Mouse (Mus musculus) heart, embryonic 16.5 days (tissue): Measurements from ENCODE around the gene Matn4. TPM values are rescaled to one million over a fixed set of nuclear protein-coding genes. Genes with fewer than 3 reads are reported as not detected.
"Not testable (repeated sequence)": the region's sequence is repeated elsewhere in the genome, so short reads cannot be mapped to it uniquely, and the experiment has no call there.

Experiments
- ATAC-seq: fragments of 200-750 bp; cut with Nextera tagmentation; replicated peaks from 2 replicates; pipeline ENCODE4 v1.8.0; 2017; ENCODE audit warnings: moderate number of reproducible peaks; ENCODE audit not compliant: insufficient read depth, low FRiP score; ENCODE audit errors: extremely low read depth
- H3K27ac ChIP-seq: fragments of 300-500 bp; sonication (generic); 2 replicates; pipeline ENCODE4 v1.5.1; 2014; ENCODE audit warnings: mild to moderate bottlenecking, low read length, control low read depth, moderate library complexity
- H3K27me3 ChIP-seq: fragments of 300-500 bp; sonication (generic); 2 replicates; pipeline ENCODE4 v1.6.1; 2014; ENCODE audit warnings: low read length, mixed read lengths; ENCODE audit not compliant: control insufficient read depth, insufficient read depth
- H3K36me3 ChIP-seq: fragments of 300-500 bp; sonication (generic); 2 replicates; pipeline ENCODE4 v1.6.1; 2014; ENCODE audit not compliant: control insufficient read depth, insufficient read depth
- H3K4me1 ChIP-seq: fragments of 300-500 bp; sonication (generic); 2 replicates; pipeline ENCODE4 v1.6.1; 2014; ENCODE audit warnings: low read length, mixed read lengths; ENCODE audit not compliant: control insufficient read depth, insufficient read depth
- H3K4me2 ChIP-seq: fragments of 300-500 bp; sonication (generic); 2 replicates; pipeline ENCODE4 v1.6.1; 2014; ENCODE audit warnings: low read depth, mild to moderate bottlenecking, control low read depth, low read length
- H3K4me3 ChIP-seq: fragments of 300-500 bp; sonication (generic); 2 replicates; pipeline ENCODE4 v1.5.1; 2014; ENCODE audit warnings: mild to moderate bottlenecking, control low read depth, low read length
- H3K9ac ChIP-seq: fragments of 300-500 bp; sonication (generic); 2 replicates; pipeline ENCODE4 v1.6.1; 2014; ENCODE audit warnings: low read length, control low read depth
- H3K9me3 ChIP-seq: fragments of 300-500 bp; sonication (generic); replicated peaks from 2 replicates; pipeline ENCODE4 v1.6.1; 2016; ENCODE audit warnings: low read length; ENCODE audit not compliant: control insufficient read depth
- WGBS: fragments of 180-500 bp; shearing (Covaris S2); extraction: QIAGEN DNeasy Blood & Tissue Kit; methylation state at CpG from one replicate; pipeline ENCODE4 v1.1.7; 2014; 5-methylcytosine and 5-hydroxymethylcytosine counted together
- microRNA-seq: library from miRNA; unstranded; fragments of <30 nt; microRNA quantifications from one replicate; pipeline ENCODE4, GENCODE M21; 2017
- polyA plus RNA-seq: library from polyadenylated mRNA; unstranded; fragments of >200 nt; fragmentation: Nextera tagmentation; extraction: Ambion mirVana; gene quantifications from 2 replicates; pipeline ENCODE4 v1.2.1, GENCODE M21; 2015

The Matn4 gene
- polyA plus RNA-seq, 1 experiment from 2014 or later = 7.2 TPM

DNA sequence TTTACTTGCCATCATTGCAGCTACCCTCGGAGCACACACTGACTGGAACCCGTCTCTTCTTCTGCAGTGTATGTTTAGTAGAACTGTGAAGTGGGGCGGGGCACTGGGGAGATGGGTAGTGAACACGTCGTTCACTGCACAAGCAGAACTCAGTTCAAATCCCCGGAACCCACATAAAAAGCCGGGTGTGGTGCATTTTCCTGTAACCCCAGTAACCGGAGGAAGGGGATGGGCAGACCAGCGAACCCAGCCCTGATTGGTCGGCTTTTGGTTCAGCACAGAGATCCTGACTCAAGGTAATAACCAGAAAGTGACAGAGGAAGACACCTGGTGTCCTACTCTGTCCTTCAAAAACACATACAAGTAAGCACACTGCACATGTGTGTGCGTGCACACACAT, 51.6 kb downstream of the Matn4 start:
- no peak overlapping the region for H3K4me2 ChIP-seq
- no peak for ATAC-seq
- H3K4me1 ChIP-seq = no peaks in the 10 kb centered on the region
- no peaks in the 10 kb centered on the region for H3K36me3 ChIP-seq
- 83% methylated on average over 11 of the region's 11 CpGs for WGBS
- H3K27ac ChIP-seq = no peak overlapping the region
- H3K4me3 ChIP-seq = no peak overlapping the region
- H3K9me3 ChIP-seq = no peaks in the 10 kb centered on the region; the same call in 1 of the 2 replicates
- no peaks in the 10 kb centered on the region; the same call in 1 of the 2 replicates for H3K27me3 ChIP-seq
- H3K9ac ChIP-seq = no peak overlapping the region

DNA sequence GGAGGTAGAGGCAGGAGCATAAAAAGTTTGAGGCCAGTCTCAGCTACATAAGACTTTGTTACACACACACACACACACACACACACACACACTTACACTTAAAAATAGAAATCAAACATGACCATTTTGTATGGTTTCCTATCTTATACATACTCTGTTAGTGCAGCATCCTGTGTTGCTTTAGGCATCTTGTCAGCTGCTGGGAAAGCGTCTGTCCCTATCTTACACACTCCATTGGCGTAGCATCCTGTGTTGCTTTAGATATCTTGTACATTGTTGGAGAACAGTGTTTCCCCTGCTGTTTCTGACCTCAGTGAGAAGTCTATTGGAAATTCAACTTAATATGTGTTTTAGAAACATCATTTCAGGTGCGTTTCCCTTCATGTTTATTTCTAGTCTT, 52.3 kb downstream of the Matn4 start:
- ATAC-seq = peak; percentile 67
- Histone ChIP-seq H3K4me3 (no peak overlapping the region), H3K27ac (no peak overlapping the region), H3K27me3 (no peaks in the 10 kb centered on the region; the same call in 1 of the 2 replicates), H3K4me1 (no peaks in the 10 kb centered on the region), H3K9me3 (no peaks in the 10 kb centered on the region; the same call in 1 of the 2 replicates), H3K4me2 (no peak overlapping the region), H3K36me3 (no peaks in the 10 kb centered on the region), H3K9ac (no peak overlapping the region)
- WGBS = 63% methylated on average over 3 of the region's 3 CpGs

DNA sequence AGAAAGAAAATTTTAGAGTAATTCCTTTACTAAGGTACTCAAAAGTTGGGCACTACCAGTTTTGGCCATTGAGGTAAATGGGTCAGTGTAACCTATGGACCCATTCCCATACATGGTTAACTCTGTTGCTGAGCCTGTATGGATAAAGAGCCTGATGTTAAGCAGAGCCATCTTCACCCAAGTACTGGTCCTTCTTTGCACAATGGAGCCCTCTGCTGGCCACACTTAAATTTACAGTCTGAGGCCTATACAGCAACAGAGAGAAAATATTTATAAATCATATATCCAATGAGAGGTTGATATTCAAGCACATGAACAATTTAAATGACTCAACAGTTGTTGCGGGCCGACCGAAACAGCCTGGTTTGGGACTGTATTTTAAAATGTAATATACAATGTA, 56.0 kb downstream of the Matn4 start:
- Histone ChIP-seq H3K9me3 (no peaks in the 10 kb centered on the region; the same call in 1 of the 2 replicates), H3K36me3 (no peaks in the 10 kb centered on the region), H3K27me3 (no peaks in the 10 kb centered on the region), H3K4me1 (no peaks in the 10 kb centered on the region), H3K9ac (no peak overlapping the region), H3K4me2 (no peak overlapping the region), H3K4me3 (no peak overlapping the region), H3K27ac (no peak overlapping the region)
- ATAC-seq = no peak
- 93% methylated on average over 3 of the region's 3 CpGs for WGBS

DNA sequence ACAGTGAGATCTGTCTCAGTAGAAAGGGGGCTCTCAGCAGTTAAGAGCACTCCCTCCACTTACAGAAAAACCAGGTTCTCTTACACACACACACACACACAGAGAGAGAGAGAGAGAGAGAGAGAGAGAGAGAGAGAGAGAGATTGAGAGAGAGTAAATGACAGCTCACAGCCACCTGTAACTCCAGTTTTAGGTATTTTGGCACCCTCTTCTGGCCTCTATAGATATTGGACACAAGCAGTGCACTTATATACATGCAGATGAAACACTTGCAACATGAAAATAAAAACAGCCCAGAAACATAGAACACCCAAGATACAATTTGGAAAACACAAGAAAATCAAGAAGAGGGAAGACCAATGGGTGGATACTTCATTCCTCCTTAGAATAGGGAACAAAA, 57.3 kb downstream of the Matn4 start:
- not testable (repeated sequence) for H3K4me3 ChIP-seq, H3K36me3 ChIP-seq, H3K27ac ChIP-seq, H3K9ac ChIP-seq, H3K9me3 ChIP-seq, H3K4me2 ChIP-seq, H3K27me3 ChIP-seq, H3K4me1 ChIP-seq, ATAC-seq

DNA sequence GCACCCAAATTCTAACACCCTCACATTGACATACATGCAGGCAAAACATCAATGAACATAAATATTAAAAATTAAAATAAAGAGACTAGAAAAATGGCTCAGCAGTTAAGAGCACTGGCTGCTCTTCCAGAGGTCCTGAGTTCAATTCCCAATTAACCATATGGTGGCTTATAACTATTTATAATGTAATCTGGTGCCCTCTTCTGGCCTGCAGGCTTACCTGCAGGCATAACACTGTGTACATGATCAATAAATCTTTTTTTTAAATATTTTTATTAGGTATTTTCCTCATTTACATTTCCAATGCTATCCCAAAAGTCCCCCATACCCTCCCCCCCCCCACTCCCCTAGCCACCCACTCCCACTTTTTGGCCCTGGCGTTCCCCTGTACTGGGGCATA, 61.2 kb downstream of the Matn4 start:
- not testable (repeated sequence) for H3K9me3 ChIP-seq
- 71% methylated on average over 1 of the region's 1 CpGs for WGBS

More for the DNA sequence above, 61.2 kb downstream of the Matn4 start:
- not testable (repeated sequence) for H3K27ac ChIP-seq, H3K4me3 ChIP-seq, H3K36me3 ChIP-seq, H3K4me1 ChIP-seq, H3K27me3 ChIP-seq, H3K4me2 ChIP-seq, ATAC-seq, H3K9ac ChIP-seq

Small RNAs within 50 kb of the gene (microRNA-seq; reads per million reads assigned to microRNA genes)
- gene Mir7678 = not detected

Other genes with a start within 250 kb of the Matn4 start
- gene Kcns1, start 234.0 kb downstream of the Matn4 start, polyA plus RNA-seq = 0.10 and 0.29 TPM in 2 replicates
- not detected in 2 replicates for gene Wfdc5, start 222.4 kb downstream of the Matn4 start, polyA plus RNA-seq
- not detected in 2 replicates for gene Wfdc12, start 214.6 kb downstream of the Matn4 start, polyA plus RNA-seq
- gene Wfdc15a, start 205.0 kb downstream of the Matn4 start, polyA plus RNA-seq = not detected in 2 replicates
- 0.32 TPM in 1 of 2 replicates, not detected in the other for gene Wfdc15b, start 183.5 kb downstream of the Matn4 start, polyA plus RNA-seq
- not detected in 2 replicates for gene Svs2, start 166.7 kb downstream of the Matn4 start, polyA plus RNA-seq
- gene Svs3b, start 148.5 kb downstream of the Matn4 start, polyA plus RNA-seq = not detected in 2 replicates
- gene Svs4, start 126.7 kb downstream of the Matn4 start, polyA plus RNA-seq = not detected in 2 replicates
- gene Svs3a, start 115.9 kb downstream of the Matn4 start, polyA plus RNA-seq = not detected in 2 replicates
- not detected in 2 replicates for gene Svs6, start 88.4 kb downstream of the Matn4 start, polyA plus RNA-seq
- not detected in 2 replicates for gene Svs5, start 72.4 kb downstream of the Matn4 start, polyA plus RNA-seq
- 0.60 and 1.4 TPM in 2 replicates for gene Slpi, start 16.1 kb downstream of the Matn4 start, polyA plus RNA-seq
- gene Rbpjl, start 2.0 kb downstream of the Matn4 start, polyA plus RNA-seq = 0.49 and 1.7 TPM in 2 replicates
- 48.0 and 61.1 TPM in 2 replicates for gene Sdc4, start 38.7 kb upstream of the Matn4 start, polyA plus RNA-seq
- gene Sys1, start 51.8 kb upstream of the Matn4 start, polyA plus RNA-seq = 33.4 and 41.7 TPM in 2 replicates
- 11.6 and 12.1 TPM in 2 replicates for gene Gm20458, start 55.8 kb upstream of the Matn4 start, polyA plus RNA-seq
- not detected in 2 replicates for gene Trp53tg5, start 68.6 kb upstream of the Matn4 start, polyA plus RNA-seq
- gene Dbndd2, start 80.9 kb upstream of the Matn4 start, polyA plus RNA-seq = 10.6 and 16.4 TPM in 2 replicates
- 45.3 and 46.2 TPM in 2 replicates for gene Pigt, start 92.4 kb upstream of the Matn4 start, polyA plus RNA-seq
- 21.3 and 50.0 TPM in 2 replicates for gene Wfdc2, start 157.3 kb upstream of the Matn4 start, polyA plus RNA-seq
- not detected in 2 replicates for gene Spint3, start 168.3 kb upstream of the Matn4 start, polyA plus RNA-seq
- gene Wfdc6a, start 180.3 kb upstream of the Matn4 start, polyA plus RNA-seq = 0.19 and 0.30 TPM in 2 replicates
- not detected in 2 replicates for gene Eppin, start 188.4 kb upstream of the Matn4 start, polyA plus RNA-seq
- gene Wfdc6b, start 208.4 kb upstream of the Matn4 start, polyA plus RNA-seq = not detected in 2 replicates
- not detected in 2 replicates for gene Wfdc8, start 208.5 kb upstream of the Matn4 start, polyA plus RNA-seq
- not detected in 2 replicates for gene Wfdc16, start 233.6 kb upstream of the Matn4 start, polyA plus RNA-seq